Mouse (Mus musculus) spleen, embryonic (tissue): ENCODE measurements around the gene BC024978.
"Not testable (repeated sequence)": the region's sequence is repeated elsewhere in the genome, so short reads cannot be mapped to it uniquely, and the experiment has no call there.

ENCODE experiments used
- CTCF ChIA-PET: fragments of 350-600 bp; sonication (Branson Sonifier 250); formaldehyde crosslinking; loops from one replicate; lab custom pipeline; 2022; lab: Charles Lee

BC024978 gene

GRCm38 (mm10) chr7:27219937-27220336 lies 24.4 kb downstream of the BC024978 start:
- CTCF ChIA-PET = interaction anchor here (0.6 kb wide), 1 partner anchor 218 kb away, joined by 3 read pairs; no protein-coding TSS in a partner anchor

- CTCF ChIA-PET = no interaction called here
Observed at GRCm38 (mm10) chr7:27221939-27222338, 26.4 kb downstream of the BC024978 start.

GRCm38 (mm10) chr7:27222538-27222937 lies 27.0 kb downstream of the BC024978 start:
- CTCF ChIA-PET = interaction anchor here (0.6 kb wide), 1 partner anchor 1070 kb away, joined by 3 read pairs; no protein-coding TSS in a partner anchor

GRCm38 (mm10) chr7:27224877-27225575 lies 29.4 kb downstream of the BC024978 start:
- CTCF ChIA-PET = interaction anchor here (0.6 kb wide), 1 partner anchor 1549 kb away, joined by 3 read pairs; no protein-coding TSS in a partner anchor

GRCm38 (mm10) chr7:27227276-27227675 lies 31.7 kb downstream of the BC024978 start:
- CTCF ChIA-PET = interaction anchor here (0.6 kb wide), 1 partner anchor 180 kb away, joined by 4 read pairs; no protein-coding TSS in a partner anchor

- CTCF ChIA-PET = interaction anchor here (0.6 kb wide), 1 partner anchor 180 kb away, joined by 4 read pairs; no protein-coding TSS in a partner anchor
Observed at GRCm38 (mm10) chr7:27227676-27228075, 32.1 kb downstream of the BC024978 start.

GRCm38 (mm10) chr7:27228281-27228821 lies 32.8 kb downstream of the BC024978 start, which contains the start of gene Itpkc:
Itpkc (minus strand) TSS chr7:27228661.
- CTCF ChIA-PET = no interaction called here

GRCm38 (mm10) chr7:27228865-27229264 lies 33.3 kb downstream of the BC024978 start:
- CTCF ChIA-PET = no interaction called here

GRCm38 (mm10) chr7:27230781-27231180 lies 35.2 kb downstream of the BC024978 start:
- CTCF ChIA-PET = interaction anchor here (0.6 kb wide), 1 partner anchor 136 kb away, joined by 7 read pairs; no protein-coding TSS in a partner anchor

- CTCF ChIA-PET = interaction anchor here (0.6 kb wide), 1 partner anchor 135 kb away, joined by 7 read pairs; no protein-coding TSS in a partner anchor
Observed at GRCm38 (mm10) chr7:27231693-27232331, 36.2 kb downstream of the BC024978 start.

- CTCF ChIA-PET = interaction anchor here (0.6 to 0.9 kb wide), 2 partner anchors 430 to 1753 kb away, joined by 9 read pairs; no protein-coding TSS in a partner anchor
Observed at GRCm38 (mm10) chr7:27232781-27233281, 37.2 kb downstream of the BC024978 start, which contains the start of gene Coq8b. Coq8b (plus strand) TSS chr7:27233023.

GRCm38 (mm10) chr7:27233300-27233699 lies 37.7 kb downstream of the BC024978 start:
- CTCF ChIA-PET = interaction anchor here (0.9 kb wide), 1 partner anchor 1753 kb away, joined by 9 read pairs; no protein-coding TSS in a partner anchor

- CTCF ChIA-PET = no interaction called here
Observed at GRCm38 (mm10) chr7:27235726-27236125, 40.1 kb downstream of the BC024978 start.

GRCm38 (mm10) chr7:27237527-27237926 lies 41.9 kb downstream of the BC024978 start:
- CTCF ChIA-PET = interaction anchor here (0.6 kb wide), 1 partner anchor 13 kb away, joined by 4 read pairs; no protein-coding TSS in a partner anchor

- CTCF ChIA-PET = interaction anchor here (0.5 kb wide), 1 partner anchor 94 kb away, joined by 4 read pairs; no protein-coding TSS in a partner anchor
Observed at GRCm38 (mm10) chr7:27238568-27238967, 43.0 kb downstream of the BC024978 start.

GRCm38 (mm10) chr7:27243211-27243610 lies 47.6 kb downstream of the BC024978 start:
- CTCF ChIA-PET = no interaction called here

GRCm38 (mm10) chr7:27244088-27244487 lies 48.5 kb downstream of the BC024978 start:
- CTCF ChIA-PET = not testable (repeated sequence)

- CTCF ChIA-PET = interaction anchor here (1.3 kb wide), 1 partner anchor 46 kb away, joined by 4 read pairs; no protein-coding TSS in a partner anchor
Observed at GRCm38 (mm10) chr7:27249146-27249545, 53.6 kb downstream of the BC024978 start.

- CTCF ChIA-PET = interaction anchor here (0.6 to 1.3 kb wide), 2 partner anchors 46 to 538 kb away, joined by 3 to 4 read pairs; no protein-coding TSS in a partner anchor
Observed at GRCm38 (mm10) chr7:27249928-27250327, 54.3 kb downstream of the BC024978 start.

GRCm38 (mm10) chr7:27251946-27252345 lies 56.4 kb downstream of the BC024978 start:
- CTCF ChIA-PET = no interaction called here

GRCm38 (mm10) chr7:27255721-27256120 lies 60.1 kb downstream of the BC024978 start:
- CTCF ChIA-PET = no interaction called here
